Mouse (Mus musculus): ENCODE measurements around the gene Olfr924. TPM values are rescaled to one million over a fixed set of nuclear protein-coding genes. Genes with fewer than 3 reads are reported as not detected.
"Not testable (repeated sequence)": the region's sequence is repeated elsewhere in the genome, so short reads cannot be mapped to it uniquely, and the experiment has no call there.

Olfr924 gene
- polyA plus RNA-seq (2014; fragmentation: Nextera tagmentation; extraction: Ambion mirVana): not detected in 2 replicates

DNA sequence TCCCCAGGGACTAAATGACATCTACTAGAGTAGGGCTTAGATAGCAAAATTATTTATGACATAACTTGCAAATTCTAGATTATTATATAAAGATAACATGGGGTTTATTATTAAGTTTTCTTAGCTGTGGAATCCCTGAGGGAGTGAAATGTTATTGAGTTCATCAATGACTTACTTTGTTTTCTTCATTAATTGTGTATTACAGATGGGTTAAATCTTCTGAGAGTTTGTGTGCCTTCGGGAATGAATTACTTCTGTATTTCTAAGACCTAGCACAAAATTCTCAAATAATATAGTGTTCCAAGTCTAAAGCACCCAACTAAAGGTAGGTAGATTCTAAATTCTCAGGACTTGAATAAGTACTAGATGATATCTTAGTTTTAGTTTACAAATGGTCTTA is at the start of gene Olfr924:
Olfr924 (plus strand) TSS at position 301 of the 400 bp plus-strand sequence.
- Histone ChIP-seq H3K27me3 (ENCODE audit: control insufficient read depth, insufficient read depth, low read length) (no peaks in the 10 kb centered on the region), H3K9ac (ENCODE audit: low read depth, low read length) (no peak within 1 kb of the TSS), H3K4me1 (ENCODE audit: control insufficient read depth, insufficient read depth, low read length) (no peaks in the 10 kb centered on the region), H3K4me2 (replicated peaks; ENCODE audit: low read depth, low read length) (no peak within 1 kb of the TSS), H3K9me3 (ENCODE audit: control insufficient read depth, low read length) (no peaks in the 10 kb centered on the region), H3K27ac (ENCODE audit: low read depth, low read length) (no peak within 1 kb of the TSS), H3K36me3 (ENCODE audit: control insufficient read depth, insufficient read depth, low read length) (no peaks in the 10 kb centered on the region), H3K4me3 (ENCODE audit: low read length) (no peak within 1 kb of the TSS)
- WGBS: 86% methylated on average over 1 of the region's 1 CpGs
- ATAC-seq (ENCODE audit: low FRiP score, low TSS enrichment): no peak

- Histone ChIP-seq H3K4me1 (ENCODE audit: control insufficient read depth, insufficient read depth, low read length) (no peaks in the 10 kb centered on the region), H3K27ac (ENCODE audit: low read depth, low read length) (no peak overlapping the region), H3K9ac (ENCODE audit: low read depth, low read length) (no peak overlapping the region), H3K9me3 (ENCODE audit: control insufficient read depth, low read length) (no peaks in the 10 kb centered on the region), H3K36me3 (ENCODE audit: control insufficient read depth, insufficient read depth, low read length) (no peaks in the 10 kb centered on the region), H3K27me3 (ENCODE audit: control insufficient read depth, insufficient read depth, low read length) (no peaks in the 10 kb centered on the region), H3K4me3 (ENCODE audit: low read length) (no peak overlapping the region), H3K4me2 (replicated peaks; ENCODE audit: low read depth, low read length) (no peak overlapping the region)
- ATAC-seq (ENCODE audit: low FRiP score, low TSS enrichment): no peak
Observed at GRCm38 (mm10) chr9:38805696-38806095, 38.6 kb upstream of the Olfr924 start.

DNA sequence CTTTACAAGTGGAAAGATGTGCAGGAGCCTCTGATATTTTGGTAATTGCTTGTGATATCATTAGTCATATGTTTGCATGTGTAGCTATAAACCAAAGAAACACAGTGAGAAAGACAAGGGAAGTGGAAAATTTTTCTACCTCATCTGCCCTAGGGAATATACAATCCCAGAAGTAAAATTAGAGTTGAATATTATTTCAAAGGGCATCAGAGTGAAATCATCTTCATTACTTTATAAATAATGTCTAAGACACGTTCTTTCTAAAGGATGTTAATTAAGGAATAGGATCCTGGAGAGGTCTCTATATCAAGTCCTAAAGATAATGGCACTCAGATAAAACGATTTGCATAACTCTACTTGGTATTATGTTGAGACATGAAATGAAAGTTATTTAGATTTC is 29.9 kb upstream of the Olfr924 start, which contains the start of gene Olfr922:
Olfr922 (plus strand) TSS at position 301 of the 400 bp plus-strand sequence.
- no peaks in the 10 kb centered on the region for H3K36me3 ChIP-seq (ENCODE audit: control insufficient read depth, insufficient read depth, low read length)
- H3K4me3 ChIP-seq (ENCODE audit: low read length): no peak within 1 kb of the TSS
- H3K27me3 ChIP-seq (ENCODE audit: control insufficient read depth, insufficient read depth, low read length): no peaks in the 10 kb centered on the region
- no peak within 1 kb of the TSS for H3K27ac ChIP-seq (ENCODE audit: low read depth, low read length)
- no peak within 1 kb of the TSS for H3K4me2 ChIP-seq (replicated peaks; ENCODE audit: low read depth, low read length)
- no peaks in the 10 kb centered on the region for H3K9me3 ChIP-seq (ENCODE audit: control insufficient read depth, low read length)
- H3K9ac ChIP-seq (ENCODE audit: low read depth, low read length): no peak within 1 kb of the TSS
- H3K4me1 ChIP-seq (ENCODE audit: control insufficient read depth, insufficient read depth, low read length): no peaks in the 10 kb centered on the region
- ATAC-seq (ENCODE audit: low FRiP score, low TSS enrichment): no peak
- WGBS: 69% methylated on average over 2 of the region's 2 CpGs

DNA sequence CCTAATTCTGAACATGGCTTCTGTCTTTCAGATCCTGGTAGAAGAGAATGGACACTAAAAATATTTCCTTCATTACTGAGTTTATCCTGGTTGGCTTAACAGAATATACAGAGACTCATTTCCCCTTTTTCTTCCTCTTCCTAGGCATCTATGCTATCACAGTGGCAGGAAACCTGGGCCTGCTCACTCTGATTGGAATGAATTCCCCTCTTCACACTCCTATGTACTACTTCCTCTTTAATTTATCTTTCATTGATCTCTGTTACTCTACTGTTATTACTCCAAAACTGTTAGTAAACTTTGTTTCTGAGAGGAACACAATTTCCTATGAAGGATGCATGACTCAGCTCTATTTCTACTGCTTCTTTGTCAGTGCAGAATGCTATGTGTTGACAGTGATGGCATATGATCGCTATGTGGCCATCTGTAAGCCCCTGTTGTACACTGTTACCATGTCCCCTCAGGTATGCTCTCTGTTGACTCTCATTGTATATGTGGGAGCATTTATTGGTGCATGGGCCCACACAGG is 28.7 kb upstream of the Olfr924 start:
- Histone ChIP-seq H3K36me3 (ENCODE audit: control insufficient read depth, insufficient read depth, low read length) (no peaks in the 10 kb centered on the region), H3K27me3 (ENCODE audit: control insufficient read depth, insufficient read depth, low read length) (no peaks in the 10 kb centered on the region), H3K4me1 (ENCODE audit: control insufficient read depth, insufficient read depth, low read length) (no peaks in the 10 kb centered on the region), H3K4me2 (replicated peaks; ENCODE audit: low read depth, low read length) (no peak overlapping the region), H3K9me3 (ENCODE audit: control insufficient read depth, low read length) (no peaks in the 10 kb centered on the region), H3K9ac (ENCODE audit: low read depth, low read length) (no peak overlapping the region), H3K27ac (ENCODE audit: low read depth, low read length) (no peak overlapping the region), H3K4me3 (ENCODE audit: low read length) (no peak overlapping the region)
- WGBS: 89% methylated on average over 1 of the region's 1 CpGs
- no peak for ATAC-seq (ENCODE audit: low FRiP score, low TSS enrichment)

DNA sequence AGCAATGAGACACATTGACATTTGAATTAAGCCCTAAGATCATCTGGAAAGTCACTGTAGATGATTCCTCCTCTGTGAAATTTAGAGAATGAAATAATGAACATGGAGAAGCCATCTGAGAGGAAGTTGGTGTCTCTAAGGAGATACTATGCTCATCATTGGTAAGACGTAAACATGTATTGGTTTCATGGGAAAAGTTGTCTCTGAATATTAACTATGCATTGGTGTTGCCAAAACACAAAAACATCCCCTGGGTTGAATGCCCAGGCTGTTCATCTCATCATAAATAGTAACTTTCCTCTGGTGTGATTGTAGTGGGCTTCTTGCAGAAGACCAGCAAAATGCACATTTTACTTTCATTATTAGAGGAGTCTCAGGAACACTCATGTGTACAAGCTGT is 18.0 kb upstream of the Olfr924 start, which contains the start of gene Olfr923:
Olfr923 (plus strand) TSS at position 301 of the 400 bp plus-strand sequence.
- Histone ChIP-seq H3K4me3 (ENCODE audit: low read length) (no peak within 1 kb of the TSS), H3K9me3 (ENCODE audit: control insufficient read depth, low read length) (no peaks in the 10 kb centered on the region), H3K27me3 (ENCODE audit: control insufficient read depth, insufficient read depth, low read length) (no peaks in the 10 kb centered on the region), H3K4me2 (replicated peaks; ENCODE audit: low read depth, low read length) (no peak within 1 kb of the TSS), H3K9ac (ENCODE audit: low read depth, low read length) (no peak within 1 kb of the TSS), H3K36me3 (ENCODE audit: control insufficient read depth, insufficient read depth, low read length) (no peaks in the 10 kb centered on the region), H3K4me1 (ENCODE audit: control insufficient read depth, insufficient read depth, low read length) (no peaks in the 10 kb centered on the region), H3K27ac (ENCODE audit: low read depth, low read length) (no peak within 1 kb of the TSS)
- ATAC-seq (ENCODE audit: low FRiP score, low TSS enrichment): no peak
- 95% methylated on average over 1 of the region's 1 CpGs for WGBS

DNA sequence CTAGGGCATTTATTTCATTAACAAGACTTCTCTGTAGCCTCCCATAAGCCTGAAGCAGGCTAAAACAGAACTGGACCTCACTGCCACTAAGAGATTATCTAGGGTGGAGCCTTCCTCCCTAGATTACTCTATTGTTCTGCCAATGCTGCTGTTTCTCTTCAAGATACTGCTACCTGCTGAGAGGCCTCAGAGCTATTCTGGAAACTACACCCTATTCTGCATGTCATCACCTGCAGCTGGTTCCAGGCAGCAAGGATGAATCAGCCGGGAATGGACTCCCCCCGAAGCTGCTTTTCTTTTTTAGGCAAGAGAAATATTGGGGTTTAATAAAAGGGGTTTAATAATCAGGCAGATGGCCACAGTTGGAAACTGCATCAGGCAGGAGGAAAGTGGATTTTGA is 11.2 kb upstream of the Olfr924 start:
- H3K9ac ChIP-seq (ENCODE audit: low read depth, low read length): no peak overlapping the region
- WGBS: 80% methylated on average over 2 of the region's 2 CpGs
- H3K27me3 ChIP-seq (ENCODE audit: control insufficient read depth, insufficient read depth, low read length): no peaks in the 10 kb centered on the region
- H3K9me3 ChIP-seq (ENCODE audit: control insufficient read depth, low read length): no peaks in the 10 kb centered on the region
- H3K4me3 ChIP-seq (ENCODE audit: low read length): no peak overlapping the region
- no peaks in the 10 kb centered on the region for H3K36me3 ChIP-seq (ENCODE audit: control insufficient read depth, insufficient read depth, low read length)
- no peak for ATAC-seq (ENCODE audit: low FRiP score, low TSS enrichment)
- no peaks in the 10 kb centered on the region for H3K4me1 ChIP-seq (ENCODE audit: control insufficient read depth, insufficient read depth, low read length)
- H3K27ac ChIP-seq (ENCODE audit: low read depth, low read length): no peak overlapping the region
- no peak overlapping the region for H3K4me2 ChIP-seq (replicated peaks; ENCODE audit: low read depth, low read length)

- Histone ChIP-seq H3K4me1 (ENCODE audit: control insufficient read depth, insufficient read depth, low read length) (no peaks in the 10 kb centered on the region), H3K4me3 (ENCODE audit: low read length) (no peak within 1 kb of the TSS), H3K9me3 (ENCODE audit: control insufficient read depth, low read length) (no peaks in the 10 kb centered on the region), H3K36me3 (ENCODE audit: control insufficient read depth, insufficient read depth, low read length) (no peaks in the 10 kb centered on the region), H3K27me3 (ENCODE audit: control insufficient read depth, insufficient read depth, low read length) (no peaks in the 10 kb centered on the region), H3K4me2 (replicated peaks; ENCODE audit: low read depth, low read length) (no peak within 1 kb of the TSS), H3K9ac (ENCODE audit: low read depth, low read length) (no peak within 1 kb of the TSS), H3K27ac (ENCODE audit: low read depth, low read length) (no peak within 1 kb of the TSS)
- ATAC-seq (ENCODE audit: low FRiP score, low TSS enrichment): no peak
Observed at GRCm38 (mm10) chr9:38854760-38855159, 10.5 kb downstream of the Olfr924 start, which contains the start of gene Olfr26. Olfr26 (plus strand) TSS chr9:38855060.

DNA sequence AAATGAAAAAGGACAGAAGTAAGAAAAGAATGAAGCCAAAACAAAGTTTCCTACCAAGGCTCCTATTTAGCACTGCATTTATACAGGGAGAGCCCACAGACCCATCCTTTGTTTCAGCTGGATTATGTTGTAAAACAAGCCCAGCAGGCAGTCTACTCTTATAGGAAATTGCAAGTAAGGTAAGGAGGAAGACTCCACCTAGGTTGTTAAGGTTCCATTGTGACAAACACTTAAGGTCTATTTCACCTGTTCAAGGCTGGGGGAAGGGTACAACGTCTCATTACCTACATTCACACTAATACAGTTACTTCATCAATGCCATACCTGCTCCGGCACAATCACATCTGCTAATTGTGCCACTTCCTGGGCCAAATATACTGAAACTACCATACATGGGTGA is 30.6 kb downstream of the Olfr924 start:
- H3K4me3 ChIP-seq (ENCODE audit: low read length); H3K36me3 ChIP-seq (ENCODE audit: control insufficient read depth, insufficient read depth, low read length); ATAC-seq (ENCODE audit: low FRiP score, low TSS enrichment); H3K27me3 ChIP-seq (ENCODE audit: control insufficient read depth, insufficient read depth, low read length); H3K27ac ChIP-seq (ENCODE audit: low read depth, low read length); H3K4me2 ChIP-seq (replicated peaks; ENCODE audit: low read depth, low read length); H3K9ac ChIP-seq (ENCODE audit: low read depth, low read length); H3K9me3 ChIP-seq (ENCODE audit: control insufficient read depth, low read length); H3K4me1 ChIP-seq (ENCODE audit: control insufficient read depth, insufficient read depth, low read length): not testable (repeated sequence)
- 41% methylated on average over 2 of the region's 2 CpGs for WGBS

GRCm38 (mm10) chr9:38876826-38877225 is 32.6 kb downstream of the Olfr924 start, which contains the start of gene Olfr926:
Olfr926 (plus strand) TSS chr9:38877126.
- Histone ChIP-seq H3K4me2 (replicated peaks; ENCODE audit: low read depth, low read length) (no peak within 1 kb of the TSS), H3K9ac (ENCODE audit: low read depth, low read length) (no peak within 1 kb of the TSS), H3K4me3 (ENCODE audit: low read length) (no peak within 1 kb of the TSS), H3K36me3 (ENCODE audit: control insufficient read depth, insufficient read depth, low read length) (no peaks in the 10 kb centered on the region), H3K9me3 (ENCODE audit: control insufficient read depth, low read length) (peaks cover 3% of the 10 kb centered on the region; the same call in 1 of the 2 replicates), H3K27ac (ENCODE audit: low read depth, low read length) (no peak within 1 kb of the TSS), H3K4me1 (ENCODE audit: control insufficient read depth, insufficient read depth, low read length) (no peaks in the 10 kb centered on the region), H3K27me3 (ENCODE audit: control insufficient read depth, insufficient read depth, low read length) (no peaks in the 10 kb centered on the region)
- no peak for ATAC-seq (ENCODE audit: low FRiP score, low TSS enrichment)
- 84% methylated on average over 2 of the region's 2 CpGs for WGBS
